8 mouse cellular contexts compared by ENCODE assay signal in the genomic region with DNA sequence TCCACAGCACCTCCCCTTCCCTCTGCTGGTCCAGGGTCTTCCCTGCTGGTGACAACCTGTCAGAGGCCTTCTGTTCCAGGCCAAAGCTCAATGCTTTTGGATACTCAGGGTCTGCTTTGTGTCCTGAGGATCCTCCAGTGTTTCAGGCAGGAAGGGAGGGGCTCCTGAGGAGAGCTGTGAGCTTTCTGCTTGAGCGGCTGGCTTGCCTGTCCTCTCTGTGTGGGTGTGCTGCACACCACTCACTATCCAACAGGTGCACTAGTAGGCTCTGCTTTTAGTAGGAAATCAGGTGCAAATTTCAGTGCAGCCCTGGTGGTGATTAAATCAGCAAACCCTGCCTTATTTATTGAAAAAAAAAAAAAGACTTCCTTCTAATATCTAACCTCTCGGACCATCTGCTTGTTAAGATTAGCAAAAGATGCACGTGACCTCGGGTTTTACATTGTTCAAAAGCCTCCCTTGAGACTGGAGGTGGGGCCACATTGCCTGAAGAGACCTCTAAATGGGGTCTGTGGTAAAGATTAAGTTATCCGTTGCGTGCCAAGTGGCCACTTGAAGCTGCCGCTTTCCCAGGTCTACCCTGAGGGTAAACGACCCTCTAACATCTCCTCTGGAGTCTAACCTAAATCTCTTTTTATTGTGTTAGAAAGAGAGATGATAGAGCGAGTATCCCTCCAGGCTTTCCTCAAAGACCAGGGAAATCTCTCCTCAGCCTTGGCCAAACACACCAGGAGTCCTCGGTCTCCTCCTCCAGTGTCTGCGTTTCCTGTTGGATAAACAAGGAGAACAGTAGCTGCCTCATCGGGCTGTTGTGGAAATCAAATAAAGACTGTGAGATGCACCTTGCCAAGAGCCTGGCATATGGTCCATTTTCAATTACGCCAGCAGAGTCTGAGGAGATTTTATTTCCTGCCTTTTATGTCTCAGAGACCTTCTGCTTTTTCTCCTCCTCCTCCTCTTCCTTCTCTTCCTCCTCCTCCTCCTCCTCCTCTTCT. TPM values are rescaled to one million over a fixed set of nuclear protein-coding genes. Genes with fewer than 3 reads are reported as not detected.
DNase-seq lines count a peak whose midpoint lies in the region; ATAC-seq lines count a peak whose summit lies in the region.

No protein-coding gene starts in this region.

- H3K36me3 ChIP-seq in forebrain, embryonic 14.5 days (ENCODE audit: control insufficient read depth, insufficient read depth, low read length), result no peaks in the 10 kb centered on the region

- no peaks in the 10 kb centered on the region for H3K27me3 ChIP-seq in forebrain, embryonic 14.5 days (replicated peaks; ENCODE audit: control insufficient read depth, insufficient read depth, low read length)

- H3K4me2 ChIP-seq in forebrain, embryonic 14.5 days (ENCODE audit: low read length), result peak overlapping the region; percentile 54; the same call in 1 of the 2 replicates

- 0 out of 2 replicates have a peak, but pooled peaks have one; percentile 25 for ATAC-seq in forebrain, embryonic 14.5 days
- peak; percentile 55 for ATAC-seq in megakaryocyte progenitor cell, adult 5-6 weeks (replicated peaks; ENCODE audit: poor library complexity)

- 12% methylated on average over 13 of the region's 13 CpGs for WGBS in forebrain, embryonic 14.5 days

- peak; percentile 57 to 83 for DNase-seq in heart, adult 9 months (ENCODE audit: low spot score in 2 of 2)
- DNase-seq in heart, postnatal 25 days (ENCODE audit: low spot score), result no peak
- DNase-seq in MN1 (ENCODE audit: low spot score), result peak; percentile 87
- DNase-seq in forebrain, embryonic 14.5 days (ENCODE audit: low spot score), result peak; percentile 66
- DNase-seq in left cerebral cortex, adult 9 months (ENCODE audit: low spot score in 2 of 2), result no peak
- DNase-seq in gastrocnemius, postnatal 4 days (ENCODE audit: low spot score in 2 of 2), result no peak
- DNase-seq in urinary bladder, postnatal 36 days (ENCODE audit: low spot score in 2 of 2), result no peak

- no peaks in the 10 kb centered on the region for H3K9me3 ChIP-seq in forebrain, embryonic 14.5 days (replicated peaks; ENCODE audit: control insufficient read depth, low read length)

- H3K4me1 ChIP-seq in forebrain, embryonic 14.5 days (ENCODE audit: control insufficient read depth, insufficient read depth, low read length), result peaks cover 40% of the 10 kb centered on the region

- H3K4me3 ChIP-seq in forebrain, embryonic 14.5 days (ENCODE audit: low read depth, low read length), result no peak overlapping the region

- intact Hi-C loops in heart, postnatal 25 days (cut with DNase I), result loop anchor here (5.0 kb wide), 1 partner anchor 38 kb away; no protein-coding TSS in a partner anchor

- H3K27ac ChIP-seq in forebrain, embryonic 14.5 days (ENCODE audit: low read depth, low read length), result peak overlapping the region; percentile 94

- peak overlapping the region; percentile 0; the same call in 1 of the 2 replicates for H3K9ac ChIP-seq in forebrain, embryonic 14.5 days (ENCODE audit: low read length)

RNA-seq across cellular contexts. Expression of gene Cuedc1, which starts 42.5 kb away (rescaled TPM):
- total RNA-seq in heart, postnatal 25 days (2021), result 10 to 100 TPM; 50.4 to 55.1 TPM
- polyA plus RNA-seq in forebrain, embryonic 14.5 days (2014; fragmentation: Nextera tagmentation; extraction: Ambion mirVana), result 13.0 and 18.6 TPM in 2 replicates
- 0.73 and 3.7 TPM in 2 replicates for total RNA-seq in megakaryocyte progenitor cell, adult 5-6 weeks (2015)
- 0.12 and 1.0 TPM in 2 replicates for total RNA-seq in megakaryocyte progenitor cell, adult 5-6 weeks (2017)
- 10 to 100 TPM; 47.4 to 53.8 TPM for total RNA-seq in gastrocnemius, postnatal 4 days (2021)

Comparison
In these comparisons a context has a peak if more than half of its experiments do, and no peak if none do; other contexts are left out.
1. DNase-seq: peak in heart, adult 9 months (2 of 2), MN1 (single experiment) and forebrain, embryonic 14.5 days (single experiment); none in heart, postnatal 25 days (single experiment), left cerebral cortex, adult 9 months (0 of 2), gastrocnemius, postnatal 4 days (0 of 2) and urinary bladder, postnatal 36 days (0 of 2).
2. RNA of gene Cuedc1, which starts 42.5 kb away (total RNA-seq): 50.4 to 55.1 TPM in heart, postnatal 25 days and 47.4 to 53.8 TPM in gastrocnemius, postnatal 4 days; 0.12 to 3.7 TPM in megakaryocyte progenitor cell, adult 5-6 weeks; every median in the first group is over 10 times any median in the second.